ENCODE assay signal across 26 mouse cellular contexts in the genomic region with DNA sequence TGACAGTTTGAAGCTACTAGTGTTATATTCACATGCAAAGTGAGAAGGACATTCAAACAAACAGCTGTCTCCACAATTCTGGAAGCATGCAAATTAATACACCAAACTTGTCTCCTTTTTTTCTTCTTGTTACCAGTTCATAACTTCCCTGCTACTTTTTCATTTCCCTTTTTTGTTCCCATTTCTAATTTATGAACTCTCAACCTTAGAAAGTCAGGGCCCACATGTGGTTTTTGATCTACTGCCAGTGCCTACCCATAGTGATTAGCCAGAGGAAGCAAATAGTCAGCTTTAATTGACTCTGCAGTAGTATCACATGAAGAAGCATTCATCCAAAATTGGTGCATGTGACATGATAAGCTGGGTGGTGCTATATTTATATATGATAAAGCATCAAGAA. TPM values are rescaled to one million over a fixed set of nuclear protein-coding genes. Genes with fewer than 3 reads are reported as not detected.
DNase-seq lines count a peak whose midpoint lies in the region; ATAC-seq and TF ChIP-seq lines count a peak whose summit lies in the region.
"Had no signal": no experiment of that assay in that cellular context is flagged by ENCODE, and none has a peak within 500 bp of the region (broad histone marks: within the 10 kb centered on the region; RNA-seq: fewer than 3 reads in every experiment).

No protein-coding gene starts in this region.

- H3K27ac ChIP-seq in kidney, embryonic 15.5 days: no peak overlapping the region
- no peak overlapping the region for H3K27ac ChIP-seq in CH12.LX (ENCODE audit: insufficient read depth, low read depth)
- peak overlapping the region; percentile 95; the same call in 1 of the 2 replicates for H3K27ac ChIP-seq in brown adipose tissue, adult 24 weeks (replicated peaks; ENCODE audit: low read depth, low read length)
- H3K27ac ChIP-seq: embryonic facial prominence, embryonic 12.5 days; heart, embryonic 13.5 days; hindbrain, postnatal 0 days; left cerebral cortex, adult 2 months; limb, embryonic 10.5 days; liver, embryonic 15.5 days; stomach, postnatal 0 days had no signal

- TF ChIP-seq CTCF in CH12.LX (conservative IDR thresholded peaks at IDR 0.05 in 1 of 2, IDR thresholded peaks at IDR 0.05 in 1 of 2; ENCODE audit: low read depth in 2 of 2, low read length in 2 of 2): no peak

- TF ChIP-seq POLR2A in CH12.LX (IDR thresholded peaks at IDR 0.05; ENCODE audit: low read depth, low read length): no peak

- in situ Hi-C loops in CH12.LX (cut with MboI; ENCODE audit: low pct_ligation_motif_present, low pct_unique_long_range_greater_than_20kb, low sequenced_read_pairs): no loop called here

- TF ChIP-seq EP300 in CH12.LX (IDR thresholded peaks at IDR 0.05; ENCODE audit: low read length): peak; percentile 98

- H3K9me3 ChIP-seq in kidney, embryonic 15.5 days (replicated peaks): no peaks in the 10 kb centered on the region
- no peaks in the 10 kb centered on the region for H3K9me3 ChIP-seq in CH12.LX (replicated peaks; ENCODE audit: low read length)
- H3K9me3 ChIP-seq: embryonic facial prominence, embryonic 12.5 days; G1E; heart, embryonic 13.5 days; limb, embryonic 10.5 days; liver, embryonic 15.5 days had no signal

- no peak overlapping the region for H3K4me2 ChIP-seq in kidney, embryonic 15.5 days
- peak overlapping the region; percentile 36 for H3K4me2 ChIP-seq in CH12.LX (ENCODE audit: insufficient read depth, low read depth, poor library complexity, severe bottlenecking)
- H3K4me2 ChIP-seq: embryonic facial prominence, embryonic 12.5 days; heart, embryonic 13.5 days; liver, embryonic 15.5 days had no signal

- dilution Hi-C loops in CH12.LX (cut with MboI; ENCODE audit: extremely low pct_ligation_motif_present, extremely low pct_unique_long_range_greater_than_20kb, low sequenced_read_pairs): no loop called here

- H3K27me3 ChIP-seq in kidney, embryonic 15.5 days: no peaks in the 10 kb centered on the region
- no peaks in the 10 kb centered on the region for H3K27me3 ChIP-seq in CH12.LX (replicated peaks)
- H3K27me3 ChIP-seq: embryonic facial prominence, embryonic 12.5 days; heart, embryonic 13.5 days; liver, embryonic 15.5 days had no signal

- peak; percentile 14 to 31 for DNase-seq in kidney, postnatal 25 days
- DNase-seq in CH12.LX (ENCODE audit: extremely low read depth): peak; percentile 74
- DNase-seq in layer of hippocampus, postnatal 14 days (ENCODE audit: low spot score in 2 of 2): no peak
- DNase-seq in adrenal gland, postnatal 25 days: no peak
- DNase-seq: adrenal gland, adult 2 months; cerebellum, adult 2 months; gastrocnemius, postnatal 10 days; heart, postnatal 4 days; kidney, adult 11 months; lung, postnatal 4 days; midbrain, embryonic 14.5 days; spleen, adult 18-20 months; thymus, postnatal 14 days had no signal

- H3K36me3 ChIP-seq in kidney, embryonic 15.5 days: no peaks in the 10 kb centered on the region
- no peaks in the 10 kb centered on the region for H3K36me3 ChIP-seq in CH12.LX (replicated peaks in 1 of 2; ENCODE audit: control insufficient read depth in 1 of 2, insufficient read depth in 1 of 2, low read length in 1 of 2)
- H3K36me3 ChIP-seq: embryonic facial prominence, embryonic 12.5 days; G1E; heart, embryonic 13.5 days; limb, embryonic 10.5 days; liver, embryonic 15.5 days had no signal

- H3K79me2 ChIP-seq in CH12.LX (replicated peaks; ENCODE audit: control insufficient read depth, extremely low read depth, insufficient read depth, poor library complexity, severe bottlenecking): no peaks in the 10 kb centered on the region

- TF ChIP-seq RAD21 in CH12.LX (IDR thresholded peaks at IDR 0.05; ENCODE audit: low read depth, low read length): no peak; the same call in none of the 2 replicates

- no peak for ATAC-seq in kidney, embryonic 15.5 days (replicated peaks; ENCODE audit: low FRiP score)
- ATAC-seq in megakaryocyte progenitor cell, adult 5-6 weeks (replicated peaks; ENCODE audit: poor library complexity): peak; percentile 90

- H3K4me1 ChIP-seq in kidney, embryonic 15.5 days: no peaks in the 10 kb centered on the region
- peaks cover 12 to 71% of the 10 kb centered on the region in 2 experiments; a peak in 3 of 4 replicates for H3K4me1 ChIP-seq in CH12.LX (ENCODE audit: control insufficient read depth in 1 of 2, insufficient read depth in 2 of 2)
- H3K4me1 ChIP-seq in brown adipose tissue, adult 24 weeks (ENCODE audit: control insufficient read depth, insufficient read depth, insufficient read length, low read length): peaks cover 9% of the 10 kb centered on the region
- H3K4me1 ChIP-seq: embryonic facial prominence, embryonic 12.5 days; limb, embryonic 10.5 days; liver, embryonic 15.5 days had no signal

- H3K9ac ChIP-seq in kidney, embryonic 15.5 days: no peak overlapping the region
- no peak overlapping the region for H3K9ac ChIP-seq in CH12.LX (ENCODE audit: insufficient read depth, low read depth)
- H3K9ac ChIP-seq: embryonic facial prominence, embryonic 12.5 days; heart, embryonic 13.5 days; liver, embryonic 15.5 days had no signal

- no peak overlapping the region for H3K4me3 ChIP-seq in kidney, embryonic 15.5 days (replicated peaks)
- H3K4me3 ChIP-seq in CH12.LX (replicated peaks in 1 of 3; ENCODE audit: low read depth in 2 of 3, low read length in 2 of 3, poor library complexity in 1 of 3): no peak overlapping the region
- H3K4me3 ChIP-seq in brown adipose tissue, adult 24 weeks (ENCODE audit: insufficient read depth, low read depth, low read length): no peak overlapping the region
- H3K4me3 ChIP-seq: embryonic facial prominence, embryonic 12.5 days; heart, embryonic 13.5 days; left cerebral cortex, adult 2 months; limb, embryonic 10.5 days; liver, embryonic 15.5 days had no signal

TF ChIP-seq in CH12.LX, 34 proteins besides CTCF, POLR2A, EP300 and RAD21 (continues in another document):
- TF ChIP-seq ZNF384 (IDR thresholded peaks at IDR 0.05; ENCODE audit: low read depth, low read length) (peak; percentile 93), RCOR1 (conservative IDR thresholded peaks at IDR 0.05; ENCODE audit: low read depth, low read length) (0 out of 2 replicates have a peak, but pooled peaks have one; percentile 83), BHLHE40 (IDR thresholded peaks at IDR 0.05; ENCODE audit: low read depth, low read length) (peak; percentile 83), KAT2A (IDR thresholded peaks at IDR 0.05; ENCODE audit: insufficient replicate concordance, low read length) (no peak), TCF12 (IDR thresholded peaks at IDR 0.05; ENCODE audit: low read depth, low read length) (peak; percentile 90), MAZ (IDR thresholded peaks at IDR 0.05; ENCODE audit: low read depth, low read length) (no peak), PAX5 (IDR thresholded peaks at IDR 0.05; ENCODE audit: low read length) (no peak), MAFK (IDR thresholded peaks at IDR 0.05; ENCODE audit: insufficient replicate concordance, low read length) (0 out of 2 replicates have a peak, but pooled peaks have one; percentile 34), POLR2AphosphoS2 (IDR thresholded peaks at IDR 0.05; ENCODE audit: low read depth, low read length) (no peak), SIN3A (IDR thresholded peaks at IDR 0.05; ENCODE audit: low read length) (peak; percentile 89), NELFE (IDR thresholded peaks at IDR 0.05; ENCODE audit: low read depth, low read length) (no peak), IRF4 (IDR thresholded peaks at IDR 0.05; ENCODE audit: low read depth, low read length) (peak; percentile 93), MYC (IDR thresholded peaks at IDR 0.05; ENCODE audit: low read depth, low read length) (peak; percentile 90), E2F4 (IDR thresholded peaks at IDR 0.05; ENCODE audit: insufficient replicate concordance, low read depth, low read length) (0 out of 2 replicates have a peak, but pooled peaks have one; percentile 64), ZMIZ1 (IDR thresholded peaks at IDR 0.05; ENCODE audit: low read depth, low read length) (no peak), ETS1 (conservative IDR thresholded peaks at IDR 0.05; ENCODE audit: low read depth, low read length) (peak; percentile 91), GABPA (IDR thresholded peaks at IDR 0.05; ENCODE audit: insufficient replicate concordance, low read depth, low read length) (no peak), USF1 (IDR thresholded peaks at IDR 0.05; ENCODE audit: low read depth, low read length) (no peak), SMC3 (IDR thresholded peaks at IDR 0.05; ENCODE audit: low read depth, low read length) (no peak), ZC3H11A (IDR thresholded peaks at IDR 0.05; ENCODE audit: low read depth, low read length) (no peak), ELF1 (IDR thresholded peaks at IDR 0.05; ENCODE audit: low read depth, low read length) (no peak), CHD2 (IDR thresholded peaks at IDR 0.05; ENCODE audit: low read length) (peak; percentile 53; the same call in 1 of the 2 replicates), MEF2A (IDR thresholded peaks at IDR 0.05; ENCODE audit: borderline replicate concordance, low read depth, low read length) (peak; percentile 88), HCFC1 (IDR thresholded peaks at IDR 0.05; ENCODE audit: low read depth, low read length) (no peak; the same call in 1 of the 2 replicates), MAX (IDR thresholded peaks at IDR 0.05; ENCODE audit: low read length) (peak; percentile 74), CHD1 (IDR thresholded peaks at IDR 0.05; ENCODE audit: low read depth, low read length) (no peak), TBP (conservative IDR thresholded peaks at IDR 0.05; ENCODE audit: low read depth, low read length) (no peak), MXI1 (IDR thresholded peaks at IDR 0.05; ENCODE audit: low read depth, low read length) (peak; percentile 9; the same call in 1 of the 2 replicates), ZKSCAN1 (IDR thresholded peaks at IDR 0.05; ENCODE audit: borderline replicate concordance, low read depth, low read length) (no peak), JUN (IDR thresholded peaks at IDR 0.05; ENCODE audit: insufficient read depth, low read depth, low read length) (peak; percentile 33; the same call in 1 of the 2 replicates), USF2 (conservative IDR thresholded peaks at IDR 0.05; ENCODE audit: low read depth, low read length) (no peak)

RNA-seq across cellular contexts. Expression of a gene that starts 44.7 kb away (rescaled TPM):
- polyA plus RNA-seq in kidney, embryonic 15.5 days (2015; fragmentation: Nextera tagmentation; extraction: Ambion mirVana): not detected in 2 replicates
- 0.51 and 0.97 TPM in 2 replicates for total RNA-seq in CH12.LX (2012; rRNA removed)
- total RNA-seq in CH12.LX (2014; rRNA removed): 0.74 and 1.2 TPM in 2 replicates
- polyA plus RNA-seq in CH12.LX (2012; ENCODE audit: insufficient read length, low read depth): 0.57 and 0.65 TPM in 2 replicates
- polyA plus RNA-seq in brown adipose tissue, adult 24 weeks (2012; ENCODE audit: insufficient read depth, insufficient read length, missing spikeins): 0.75 TPM in 1 of 2 replicates, not detected in the other
- not detected in 2 replicates for total RNA-seq in megakaryocyte progenitor cell, adult 5-6 weeks (2015)
- not detected in 2 replicates for total RNA-seq in megakaryocyte progenitor cell, adult 5-6 weeks (2017)
- total RNA-seq in layer of hippocampus, postnatal 14 days (2021): not detected
- not detected in 2 replicates for total RNA-seq in adrenal gland, postnatal 25 days (2021)
- total RNA-seq: heart, postnatal 4 days; hindbrain, postnatal 0 days; layer of hippocampus, adult 18-20 months; left cerebral cortex, adult 2 months had no signal
- polyA plus RNA-seq: adrenal gland, adult 2 months; cerebellum, adult 2 months; cortical plate, adult 2 months; G1E; heart, embryonic 13.5 days; hindbrain, postnatal 0 days; limb, embryonic 10.5 days; liver, embryonic 15.5 days; midbrain, embryonic 14.5 days; stomach, postnatal 0 days had no signal

Comparison
In these comparisons a context has a peak if more than half of its experiments do, and no peak if none do; other contexts are left out.
1. DNase-seq: peak in kidney, postnatal 25 days (2 of 2) and CH12.LX (single experiment); none in layer of hippocampus, postnatal 14 days (0 of 2) and adrenal gland, postnatal 25 days (single experiment).